Mouse (Mus musculus) layer of hippocampus, adult 9-11 months (tissue): ENCODE measurements at regions not wholly inside any gene's neighbourhood (a gene's known extent, or its start where the extent isn't known, plus 50 kb on each side); places are given as distances from the start of the nearest gene placed in this dataset.

Source experiments
- DNase-seq: peaks from one replicate; pipeline ENCODE4 v3.0.0; 2022

- DNase-seq = no peak
Measured at GRCm38 (mm10) chr10:43800077-43800476, 101.5 kb downstream of the Qrsl1 start.

DNA sequence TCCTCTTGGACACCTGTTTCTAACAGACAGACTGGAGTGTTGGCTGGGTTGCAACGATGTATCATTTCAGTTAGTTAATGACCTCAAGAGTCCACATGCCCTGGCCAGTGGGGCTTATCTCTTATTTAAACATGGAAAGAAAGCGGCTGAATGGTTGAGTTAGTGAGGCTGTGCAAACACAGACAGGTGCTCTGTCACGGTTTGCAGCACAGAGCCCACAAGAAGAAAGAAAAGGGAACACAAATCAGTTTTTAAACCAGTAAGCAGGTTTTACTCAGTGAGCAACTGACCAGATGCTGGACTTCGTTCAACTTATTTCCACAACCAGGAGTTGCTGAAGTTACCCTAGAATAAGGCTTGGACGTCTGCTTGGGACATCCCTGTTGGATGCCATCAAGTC lies 86.3 kb downstream of the Qrsl1 start:
- DNase-seq = no peak

DNA sequence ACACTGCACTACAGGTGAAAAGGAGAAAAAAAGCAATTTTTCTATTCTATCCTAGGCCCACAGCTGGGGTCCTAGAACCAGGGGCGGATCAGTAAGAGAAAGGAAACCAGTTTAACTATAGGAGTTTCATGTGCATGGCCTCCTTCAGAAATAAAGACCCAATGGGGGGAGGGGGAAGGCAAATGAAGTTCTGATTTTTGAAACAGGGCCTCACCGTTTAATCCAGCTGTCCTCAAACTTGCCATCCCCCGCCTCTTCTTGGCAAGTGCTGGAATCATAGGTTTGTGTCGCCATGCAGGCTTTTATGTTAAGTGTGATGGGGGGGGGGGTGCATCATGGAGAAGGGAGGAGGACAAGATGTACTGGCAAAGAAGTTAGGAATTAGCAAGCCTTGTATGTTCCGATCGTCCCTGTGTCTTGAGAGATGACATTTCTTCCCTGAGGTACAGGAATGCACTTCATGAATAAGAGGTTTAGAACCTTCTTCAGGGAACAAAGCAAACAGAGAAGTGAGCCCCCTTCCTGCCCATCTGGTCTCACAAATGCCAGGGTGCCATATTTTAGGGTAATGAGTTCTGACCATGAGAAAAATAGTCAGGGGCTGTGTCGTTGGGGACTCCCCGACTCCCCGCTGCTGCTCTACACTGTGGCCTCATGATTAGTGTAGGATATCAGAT lies 83.9 kb downstream of the Qrsl1 start:
- no peak for DNase-seq

DNA sequence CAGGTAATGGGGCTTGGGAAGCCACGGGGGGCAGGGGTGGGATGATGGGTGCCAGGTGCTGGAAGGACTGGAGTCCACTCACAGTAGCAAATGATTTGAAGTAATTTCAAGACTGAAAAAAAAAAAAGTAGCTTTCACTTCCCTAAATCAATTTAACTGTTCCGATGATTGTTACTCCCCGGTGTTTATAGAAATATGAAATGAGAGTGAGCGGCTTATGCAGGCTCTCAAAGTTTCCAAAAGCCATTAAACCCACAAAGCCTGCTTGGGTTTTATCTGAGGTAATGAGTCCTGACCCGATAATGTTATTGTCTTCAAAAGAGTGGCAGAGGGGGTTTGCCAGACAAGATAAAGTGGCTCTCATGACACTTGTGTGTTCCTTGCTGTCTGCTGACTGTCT lies 82.9 kb downstream of the Qrsl1 start:
- DNase-seq = no peak

DNA sequence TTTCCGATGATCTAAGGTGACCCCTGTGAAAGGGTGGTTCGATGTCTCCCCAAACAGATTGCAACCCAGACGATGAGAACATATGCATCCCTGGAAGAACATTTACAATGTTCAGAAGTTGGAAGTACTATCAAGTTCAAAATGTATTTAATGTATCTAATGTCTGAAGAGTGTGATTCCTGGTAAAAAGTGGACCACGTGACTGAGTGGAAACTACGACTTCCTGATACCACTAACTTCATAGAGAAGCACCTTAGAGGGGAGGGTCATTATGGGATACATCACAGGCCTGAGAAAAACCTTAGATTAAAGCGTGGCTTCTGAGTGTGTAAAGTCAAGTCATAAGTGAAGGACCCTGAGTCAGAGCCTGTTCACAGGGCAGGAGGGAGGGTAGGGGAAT lies 82.1 kb downstream of the Qrsl1 start:
- no peak for DNase-seq

GRCm38 (mm10) chr10:43822615-43823014 lies 78.9 kb downstream of the Qrsl1 start:
- DNase-seq = no peak

DNA sequence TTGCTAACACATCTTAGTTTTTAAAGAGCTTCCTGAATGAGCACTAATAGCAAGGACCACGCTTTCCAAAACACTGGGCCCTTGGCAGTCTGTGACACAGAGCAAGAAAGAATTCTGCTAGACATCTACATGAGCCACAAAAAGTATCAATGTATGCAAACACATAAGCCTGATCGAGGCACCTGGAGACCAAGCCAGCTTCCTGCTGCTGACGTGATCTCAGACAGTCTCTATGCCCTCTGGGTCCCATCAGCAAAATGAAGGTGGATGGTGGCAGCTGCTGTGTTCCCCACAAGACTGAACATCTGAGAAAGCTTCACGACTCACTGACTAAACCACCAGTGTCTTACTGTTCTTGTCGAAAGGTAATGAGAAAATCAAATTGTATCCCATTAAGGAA lies 77.5 kb downstream of the Qrsl1 start:
- no peak for DNase-seq
